Mouse (Mus musculus): ENCODE measurements around the gene Kbtbd13.

- no peak for TF ChIP-seq CTCF (IDR thresholded peaks at IDR 0.05; ENCODE audit: borderline replicate concordance, insufficient read depth, low read length)
- no peak for TF ChIP-seq POLR2A (IDR thresholded peaks at IDR 0.05; ENCODE audit: low read depth, low read length)
Observed at GRCm38 (mm10) chr9:65347112-65347850, 44.2 kb downstream of the Kbtbd13 start.

Measured in embryonic fibroblast, embryonic 13.5 days (primary cell).